Mouse (Mus musculus) monocyte, adult 2 months (primary cell): Measurements from ENCODE around the gene Tshz3.

Experiments used
- DNase-seq, 2 experiments: peaks; one replicate each; pipeline ENCODE4 v3.0.0; 2022; ENCODE audit warnings: low spot score in 2 of 2, low read depth in 1 of 2

The Tshz3 gene

DNA sequence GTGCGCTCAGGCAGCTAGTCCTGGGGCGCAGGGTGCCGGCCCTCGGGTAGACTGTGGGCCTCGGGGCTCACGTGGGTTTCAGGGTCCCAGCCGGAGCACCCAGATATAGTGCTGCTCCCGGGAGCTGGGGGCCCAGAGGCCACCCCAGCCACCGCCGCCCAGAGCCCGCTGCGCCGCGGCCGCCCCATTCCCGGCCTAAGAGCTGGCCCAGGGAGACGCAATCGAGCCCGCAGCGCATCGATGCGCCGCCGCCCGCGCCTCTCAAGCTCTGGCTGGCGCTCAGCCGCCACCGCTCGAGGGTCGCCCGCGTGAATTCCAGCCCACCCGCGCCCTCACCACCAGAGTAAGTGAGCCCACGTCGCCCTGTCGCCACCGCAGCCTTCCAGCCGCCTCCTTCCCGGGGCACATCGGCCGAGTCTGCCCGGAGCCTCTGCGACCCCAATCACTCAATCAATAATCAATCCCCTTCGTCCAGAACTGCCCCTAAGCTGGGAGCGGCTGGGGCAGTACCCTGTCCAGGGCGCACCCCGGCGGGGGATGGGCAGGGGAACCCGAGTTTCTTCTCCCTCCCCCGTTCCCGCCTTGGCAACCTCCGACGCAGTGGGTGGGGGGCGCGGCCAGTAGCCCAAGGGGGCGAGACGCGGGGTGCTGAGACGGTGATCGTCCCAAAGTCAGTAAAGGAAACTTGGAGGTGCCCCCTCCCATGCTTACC lies 1.4 kb upstream of the Tshz3 start:
- no peak for DNase-seq

DNA sequence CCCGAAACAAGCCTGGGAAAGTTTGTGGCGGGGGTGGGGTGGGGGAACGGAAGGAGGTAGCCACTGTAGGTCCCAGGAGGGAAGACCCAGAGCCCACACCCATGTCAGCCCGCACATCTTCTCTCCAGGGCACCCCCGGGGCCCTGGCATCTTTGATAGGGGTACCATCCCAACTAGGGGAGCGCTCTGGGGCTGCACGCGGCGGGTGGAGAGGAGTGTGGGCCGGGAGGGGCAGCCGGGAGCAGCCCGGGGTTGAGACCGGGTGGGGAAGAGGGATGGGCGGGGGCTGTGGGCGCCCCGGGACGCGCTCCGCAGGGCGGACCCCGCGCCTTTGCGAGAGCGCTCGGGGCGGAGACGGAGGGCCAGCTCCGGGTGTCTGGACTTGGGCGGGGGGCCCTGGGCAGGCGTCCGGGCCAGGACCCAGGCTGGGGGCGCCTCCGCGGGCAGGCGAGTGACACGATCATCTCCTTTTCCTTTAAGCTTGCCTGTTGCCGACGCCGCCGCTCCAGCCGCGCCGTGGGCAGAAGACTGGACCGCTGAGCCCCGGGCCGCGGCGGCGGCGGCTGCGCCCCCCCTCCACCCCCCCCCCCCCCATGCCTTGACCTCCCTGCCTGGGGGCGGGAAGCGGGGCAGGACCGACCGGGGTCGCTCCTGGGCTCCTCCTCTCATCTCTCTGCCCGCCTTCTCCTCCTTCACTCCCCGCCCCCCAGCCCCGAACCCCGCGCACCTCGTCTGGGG lies 631 bp upstream of the Tshz3 start:
- no peak for DNase-seq

DNA sequence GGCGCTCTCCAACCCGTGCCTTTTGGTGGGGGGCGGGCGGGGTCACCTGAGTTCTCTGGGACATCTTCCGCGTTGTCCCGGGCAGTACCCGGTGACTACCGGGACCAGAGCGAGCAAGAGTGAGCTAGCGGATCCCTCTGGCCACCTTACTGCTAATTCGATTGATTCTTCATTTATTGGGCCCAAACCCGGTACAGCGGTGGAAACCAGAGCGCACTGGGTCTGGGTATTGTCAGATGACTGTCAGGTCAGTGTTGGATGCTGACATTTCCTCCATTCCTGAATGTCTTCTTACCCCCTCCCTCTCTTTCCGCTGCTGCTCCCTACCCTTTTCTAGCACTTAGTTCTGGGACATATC lies 650 bp downstream of the Tshz3 start:
- DNase-seq = no peak

DNA sequence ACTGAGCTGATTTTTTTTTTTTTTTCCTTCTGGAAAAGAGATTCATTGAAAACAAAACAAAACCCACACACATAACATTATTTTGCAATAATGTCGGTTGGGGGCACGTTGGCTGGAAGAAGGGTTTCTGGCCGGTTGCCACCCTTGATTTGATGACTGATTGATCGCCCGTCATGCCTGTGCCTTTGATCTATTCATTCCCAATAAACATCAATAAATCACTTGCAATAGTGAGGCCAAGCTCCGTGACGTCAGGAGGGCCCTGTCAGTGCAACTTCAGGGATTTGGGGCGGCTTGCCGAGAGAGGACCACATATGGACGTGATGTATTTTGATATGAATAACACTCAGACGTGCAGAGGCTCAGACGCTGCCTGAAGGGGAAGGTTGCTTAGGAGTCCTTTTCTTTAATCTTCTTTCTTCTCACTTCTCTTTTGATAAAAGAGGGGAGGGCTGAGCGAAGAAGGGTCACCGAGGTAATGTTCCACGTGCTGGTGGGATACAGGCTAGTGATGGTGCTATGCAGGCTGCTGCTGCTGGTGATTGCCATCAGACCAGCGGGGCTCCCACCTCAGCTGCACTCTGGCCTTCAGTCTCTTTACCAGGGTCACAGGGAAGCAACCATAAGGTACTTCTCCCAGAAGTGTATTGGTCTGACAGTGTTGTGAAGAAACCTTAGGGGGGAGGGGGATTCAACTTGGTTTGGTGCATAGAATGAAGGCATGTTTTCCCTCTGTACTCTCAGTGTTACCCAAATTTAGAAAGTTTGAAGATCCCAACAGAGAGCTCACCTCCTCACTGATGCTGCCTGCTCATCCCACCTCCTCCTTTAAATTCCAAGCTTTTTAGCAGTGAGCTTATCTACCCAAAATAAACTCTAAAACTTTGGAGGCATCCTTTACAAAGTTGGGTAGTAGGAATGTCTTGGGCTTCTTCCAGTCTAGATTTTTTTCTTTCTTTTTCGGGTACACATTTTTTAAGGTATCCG lies 1.4 kb downstream of the Tshz3 start:
- DNase-seq = no peak

DNA sequence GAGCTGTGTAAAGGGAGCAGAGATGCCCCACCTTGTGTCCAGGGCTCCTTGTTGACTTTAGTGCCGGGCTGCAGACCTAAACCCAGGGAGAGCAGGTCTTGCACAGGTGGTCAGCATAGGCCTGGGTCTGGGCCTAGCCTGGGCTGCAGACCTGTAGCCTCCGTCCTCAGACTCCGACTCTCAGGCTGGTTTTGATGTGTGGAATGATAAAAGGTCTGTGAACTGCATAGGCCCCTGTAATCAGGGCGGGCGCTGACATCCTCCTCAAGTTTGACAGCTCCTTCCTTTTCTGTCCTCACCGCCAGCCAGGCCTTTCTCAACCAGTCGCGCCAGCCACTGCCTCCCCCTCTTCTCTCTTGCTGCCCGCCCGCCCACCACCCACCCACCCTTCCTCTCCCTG lies 8.7 kb downstream of the Tshz3 start:
- DNase-seq = no peak

DNA sequence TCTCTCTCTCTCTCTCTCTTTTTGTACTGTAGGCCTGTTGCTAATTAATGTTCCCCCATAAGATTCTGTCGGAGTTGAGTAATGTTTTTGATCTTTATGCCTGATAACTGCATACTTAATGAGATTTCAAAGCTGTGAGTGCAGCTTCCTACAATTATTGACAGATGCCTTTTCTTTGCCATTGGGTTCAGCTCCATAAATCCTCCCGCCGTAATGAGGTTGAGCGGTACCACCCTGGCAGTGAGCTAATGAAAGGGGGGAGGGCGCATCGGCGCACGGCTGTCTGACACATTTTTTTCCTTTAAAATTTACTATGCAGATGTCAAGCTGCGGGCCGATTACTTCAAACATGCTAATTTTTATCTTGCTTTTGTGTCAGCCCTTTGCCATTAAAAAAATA lies 9.3 kb downstream of the Tshz3 start:
- no peak for DNase-seq

DNA sequence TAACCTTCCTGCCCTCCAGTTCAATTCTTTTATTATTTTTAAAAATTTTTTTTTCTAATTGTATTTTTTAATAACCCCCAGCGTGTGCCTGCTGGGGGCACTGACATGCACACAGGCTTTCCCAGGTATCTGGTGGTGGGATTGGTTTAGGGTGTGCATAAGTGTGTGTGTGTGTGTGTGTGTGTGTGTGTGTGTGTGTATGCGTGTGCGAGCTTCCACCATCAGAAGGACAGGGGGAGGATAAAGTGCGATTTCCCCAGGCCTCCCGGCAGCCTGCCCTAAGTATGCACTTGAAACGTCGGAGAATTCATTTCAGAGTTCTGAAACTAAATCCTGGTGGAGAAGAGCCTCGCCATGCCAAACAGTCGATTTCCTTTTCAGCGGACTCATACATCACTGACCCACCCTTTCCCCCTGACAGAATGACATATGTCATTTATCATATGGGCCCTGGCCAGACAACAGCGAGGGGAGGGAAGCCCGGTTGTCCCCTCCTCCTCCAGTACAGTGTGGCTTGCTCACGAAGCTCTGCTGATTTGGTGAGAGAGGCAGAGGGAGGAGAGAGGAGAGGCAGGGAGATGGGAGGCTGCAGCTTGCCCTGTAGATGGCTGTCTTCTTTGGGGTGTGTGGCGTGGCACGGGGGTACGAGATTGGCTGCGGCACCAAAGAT lies 9.9 kb downstream of the Tshz3 start:
- DNase-seq = no peak

DNA sequence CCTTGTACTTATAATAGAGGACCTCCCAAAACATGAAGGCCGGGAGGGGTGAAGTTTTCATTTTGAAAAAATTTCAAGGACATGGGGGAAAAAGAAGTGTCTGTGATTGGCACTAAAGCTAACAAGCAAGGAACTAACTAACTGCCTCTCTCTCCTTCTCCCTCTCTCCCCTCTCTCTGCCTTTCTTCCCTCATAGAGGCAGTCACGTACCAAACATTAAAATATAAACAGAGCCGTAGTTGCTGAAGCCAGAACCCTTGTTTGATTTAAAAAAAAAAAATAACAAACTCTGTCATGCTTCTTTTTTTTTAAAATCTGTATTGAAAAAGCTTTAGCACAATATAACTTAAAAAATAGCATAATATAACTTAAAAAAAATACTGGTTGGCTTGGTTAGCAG lies 10.9 kb downstream of the Tshz3 start:
- no peak for DNase-seq

DNA sequence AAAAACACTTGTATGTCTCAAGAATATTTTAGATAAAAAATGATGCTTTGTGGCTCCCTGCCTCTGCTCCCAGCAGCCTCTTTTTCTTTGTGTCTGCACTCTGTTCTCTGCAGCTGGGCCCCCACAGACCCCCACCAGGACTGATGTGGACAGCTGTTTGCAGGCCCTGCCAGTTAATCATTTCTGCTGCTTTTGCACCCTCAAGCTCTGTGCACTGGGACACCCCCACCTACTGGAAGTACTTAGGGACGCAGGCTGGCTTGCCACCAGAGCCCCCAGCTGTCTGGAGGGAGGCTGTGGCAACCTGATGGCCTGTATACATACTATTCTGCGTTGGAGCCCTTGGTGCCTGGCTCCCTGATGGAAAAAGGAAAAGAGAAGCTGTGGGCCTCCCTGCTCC lies 11.3 kb downstream of the Tshz3 start:
- no peak for DNase-seq

DNA sequence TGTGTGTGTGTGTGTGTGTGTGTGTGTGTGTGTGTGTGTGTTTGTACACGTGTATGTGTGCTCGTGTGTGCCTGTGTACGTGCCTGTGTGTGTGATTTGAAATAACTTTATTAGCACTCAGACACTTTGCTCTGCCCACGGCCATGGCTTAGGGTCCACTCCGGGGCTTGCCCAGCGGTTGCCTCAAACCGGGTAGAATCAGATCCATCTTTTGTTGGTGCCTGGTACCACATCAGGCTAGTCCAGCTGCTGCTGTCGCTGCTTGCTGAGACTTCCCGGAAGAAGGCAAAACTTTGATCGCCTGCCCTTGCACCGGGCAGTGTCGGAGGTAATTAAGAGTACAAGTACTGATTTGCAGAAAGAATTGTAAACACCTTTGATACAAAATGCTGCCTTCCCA lies 12.1 kb downstream of the Tshz3 start:
- DNase-seq = no peak

DNA sequence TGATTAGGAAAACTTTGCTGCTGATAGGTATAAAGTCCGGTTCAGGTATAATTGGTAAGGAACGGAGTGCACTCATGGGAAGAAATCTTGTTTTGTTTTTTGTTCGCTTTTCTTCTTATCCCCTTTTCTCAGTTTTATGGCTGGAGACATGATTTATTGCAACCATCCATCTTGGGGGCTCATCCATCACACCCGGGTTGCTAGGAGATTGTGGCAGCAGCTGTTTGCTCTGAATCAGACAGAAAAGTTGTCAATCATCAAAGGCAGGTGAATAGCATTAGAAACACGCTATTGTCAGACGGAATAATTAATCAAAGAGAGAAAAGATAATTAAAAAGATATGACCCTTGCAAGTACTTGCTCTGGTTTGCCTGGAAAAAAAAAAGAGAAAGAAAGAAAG lies 12.5 kb downstream of the Tshz3 start:
- no peak for DNase-seq

DNA sequence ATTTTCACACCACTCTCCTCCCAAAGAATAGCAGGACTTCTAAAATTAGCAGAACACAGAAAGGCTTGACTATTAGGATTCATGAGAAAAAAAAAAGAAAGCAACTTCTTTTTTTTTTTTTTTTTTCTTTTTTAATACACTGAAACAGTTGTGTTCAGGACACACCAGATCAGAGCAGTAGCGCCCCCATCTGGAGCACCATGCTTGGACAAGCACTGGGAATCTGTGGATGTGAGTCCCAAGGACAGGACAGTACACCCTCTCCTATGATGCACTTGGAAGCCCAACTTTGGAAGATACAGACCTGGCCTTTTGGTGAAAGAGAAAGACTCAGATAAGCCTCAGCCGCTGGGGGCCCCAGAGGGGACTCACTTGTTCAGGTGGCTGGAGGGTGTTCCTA lies 13.8 kb downstream of the Tshz3 start:
- DNase-seq = no peak

DNA sequence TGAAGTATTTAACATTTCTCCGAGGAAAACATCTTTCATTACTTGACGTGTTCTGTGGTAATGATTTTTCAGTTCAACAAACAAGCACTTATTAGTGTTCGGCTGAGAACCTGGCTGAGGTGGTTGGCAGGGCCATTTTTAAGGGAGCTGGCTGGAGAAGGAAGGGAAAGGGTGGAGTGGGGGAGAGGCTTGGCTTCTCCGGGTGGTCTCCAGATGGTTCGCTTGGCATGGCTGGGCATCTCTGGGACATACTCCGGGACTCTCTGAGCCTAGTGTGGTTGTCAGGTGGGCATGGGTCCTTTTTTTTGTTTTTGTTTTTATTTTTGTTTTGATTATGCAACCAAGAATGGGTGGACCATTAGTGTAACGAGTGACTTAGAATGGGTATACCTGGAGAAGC lies 16.4 kb downstream of the Tshz3 start:
- no peak for DNase-seq

DNA sequence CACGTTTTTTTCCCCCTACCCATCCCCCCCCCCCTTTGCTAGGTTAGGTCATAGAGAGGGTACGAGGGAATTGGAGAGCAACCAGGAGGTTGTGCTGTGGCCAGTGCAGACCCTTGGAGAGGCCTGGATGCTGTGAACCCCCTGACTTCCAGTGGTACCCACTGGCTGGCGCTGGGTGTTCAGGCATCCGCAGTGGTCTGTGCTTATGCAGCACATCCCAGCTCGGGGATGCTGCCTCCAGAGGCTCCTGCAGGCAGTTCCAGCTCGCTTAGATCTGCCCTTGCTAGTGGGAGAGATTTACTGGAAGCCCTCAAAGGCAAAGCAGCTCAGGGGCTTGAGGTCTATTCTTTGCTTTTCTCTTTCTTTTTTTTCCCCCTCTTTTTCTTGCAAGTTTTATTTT lies 19.3 kb downstream of the Tshz3 start:
- DNase-seq = no peak

DNA sequence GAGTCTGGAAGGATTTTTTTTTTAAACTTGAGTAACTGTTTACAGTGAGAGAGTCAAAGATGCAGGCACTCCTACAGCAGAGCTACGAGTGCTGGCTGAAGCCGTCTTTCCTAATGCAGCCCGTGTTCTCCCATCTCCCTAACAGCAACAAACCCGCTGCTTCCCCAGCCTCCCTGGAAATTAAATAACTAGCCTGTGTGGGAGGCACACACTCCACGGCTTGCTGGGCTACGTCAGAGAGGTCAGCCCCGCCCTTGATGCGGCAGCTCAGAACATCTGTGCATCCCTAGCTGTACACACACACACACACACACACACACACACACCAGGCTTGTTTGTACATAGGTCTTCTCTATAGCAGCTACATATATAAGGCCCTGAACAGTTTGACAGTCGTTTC lies 22.9 kb downstream of the Tshz3 start:
- DNase-seq = no peak

DNA sequence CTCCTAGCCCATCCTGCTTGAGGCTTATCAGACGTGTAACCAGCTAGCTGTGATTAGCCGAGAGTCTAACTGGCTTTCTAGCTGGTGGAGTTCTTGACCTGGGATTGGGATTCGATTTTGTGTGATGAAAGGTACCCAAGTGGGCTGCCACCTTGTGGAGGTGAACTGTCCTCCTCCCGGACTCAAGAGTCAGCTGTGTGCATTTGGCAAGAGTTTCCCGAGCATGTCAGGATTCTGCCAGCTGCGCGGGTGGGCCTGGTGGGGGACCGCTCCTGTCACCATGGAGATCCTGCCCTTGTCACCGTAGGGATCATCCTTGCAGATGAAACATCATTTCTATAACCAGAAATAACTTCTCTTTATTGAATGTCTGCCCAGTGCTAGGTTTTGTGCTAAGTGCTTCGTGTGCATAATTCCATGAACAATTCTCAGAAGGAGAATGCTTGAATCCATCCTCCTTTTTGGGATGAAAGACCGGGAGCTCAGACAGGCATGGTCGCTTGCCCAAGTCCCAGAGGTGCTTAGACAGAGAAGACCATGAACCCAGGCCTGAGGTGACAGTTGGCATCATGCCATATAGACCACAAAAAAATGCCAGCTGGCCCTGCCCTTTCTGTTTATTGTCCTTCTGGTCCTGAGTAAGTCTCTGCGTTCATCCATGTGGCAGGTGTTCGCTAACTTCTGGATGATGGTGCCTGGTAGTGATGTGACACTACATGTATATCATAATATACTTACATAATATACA lies 38.6 kb downstream of the Tshz3 start:
- DNase-seq = no peak

DNA sequence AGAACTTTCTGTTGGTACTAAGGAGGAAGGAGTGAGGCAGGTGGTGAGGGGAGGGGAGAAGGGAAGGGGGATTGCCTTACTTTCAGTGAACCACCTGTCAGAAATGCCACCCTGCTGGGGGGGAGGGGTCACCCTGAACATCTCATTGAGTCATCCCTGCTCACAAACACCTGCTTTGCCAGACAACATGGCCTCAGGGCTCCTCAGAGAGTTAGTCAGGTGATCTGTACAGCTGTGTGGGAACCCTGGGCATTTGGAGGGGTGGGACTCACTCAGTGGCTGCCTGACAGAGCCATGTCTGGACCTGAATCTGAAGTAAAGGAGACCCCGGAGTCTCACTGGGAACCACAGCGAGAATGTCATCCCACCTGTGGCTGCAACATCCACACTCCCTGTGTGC lies 53.6 kb downstream of the Tshz3 start:
- DNase-seq = no peak

DNA sequence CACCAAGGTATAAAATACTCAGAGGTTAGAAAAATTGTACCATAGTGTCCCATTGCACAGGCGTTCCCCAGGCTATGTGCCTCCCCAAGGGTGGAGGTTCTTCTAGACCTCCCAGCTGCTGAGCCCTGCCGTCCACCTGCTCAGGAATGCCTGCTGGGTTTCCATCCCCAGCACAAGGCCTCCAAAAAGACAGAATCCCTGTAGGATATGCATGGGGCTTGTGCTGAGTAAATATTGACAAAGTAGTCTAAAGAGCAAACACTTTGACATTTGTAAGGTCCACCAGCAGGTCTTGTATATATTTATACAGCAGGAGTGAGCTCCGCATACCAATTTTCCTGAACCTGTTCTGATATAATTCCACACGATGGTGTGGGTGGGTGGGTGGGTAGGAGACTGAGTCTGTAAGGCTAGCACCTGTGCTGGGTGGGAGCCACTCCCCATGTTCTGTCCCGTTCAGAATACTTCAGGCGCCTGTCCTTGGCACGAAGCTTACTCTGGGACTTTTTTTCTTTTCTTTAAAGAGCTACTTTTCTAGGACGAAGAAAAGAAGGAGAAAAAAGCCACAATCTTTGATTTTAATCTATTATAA lies 69.7 kb downstream of the Tshz3 start:
- no peak for DNase-seq

DNA sequence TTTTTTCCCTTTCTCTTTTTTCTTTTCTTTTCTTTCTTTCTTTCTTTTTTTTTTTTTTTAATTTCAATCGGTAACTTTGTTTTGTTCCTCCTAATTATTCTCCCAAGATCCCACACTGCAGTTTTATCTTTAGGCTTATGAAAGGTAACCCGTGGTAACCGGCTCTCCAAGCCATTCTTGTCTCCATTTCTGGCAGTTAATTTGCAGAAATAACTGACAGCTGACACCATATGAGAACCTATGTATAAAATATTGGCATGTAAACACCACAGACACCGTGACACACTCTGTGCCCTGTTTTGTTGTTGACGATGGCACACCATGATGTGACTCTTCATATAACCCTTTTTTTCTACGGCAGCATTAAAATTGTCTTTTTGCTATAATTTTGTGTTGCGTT lies 75.2 kb downstream of the Tshz3 start:
- DNase-seq = no peak

DNA sequence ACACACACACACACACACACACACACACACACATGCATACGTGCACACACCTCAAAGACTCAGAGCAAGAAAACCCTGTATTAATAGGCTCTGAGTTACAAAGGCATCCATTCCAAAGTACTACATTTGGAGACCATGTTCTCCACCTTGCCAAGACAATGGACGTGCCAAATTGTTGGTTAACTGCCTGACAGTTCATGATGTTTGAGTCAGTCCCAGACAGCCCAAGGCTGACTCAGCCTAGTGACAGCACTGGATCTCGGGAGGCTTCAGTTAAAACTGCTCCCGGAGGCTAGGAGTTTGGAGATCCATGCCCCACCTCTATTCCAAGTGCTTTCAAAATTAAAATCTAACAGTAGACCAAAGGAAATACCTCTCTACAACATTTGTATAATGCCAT lies 79.0 kb downstream of the Tshz3 start:
- no peak for DNase-seq
